Mouse (Mus musculus): ENCODE results near the gene Olfr294. TPM values are rescaled to one million over a fixed set of nuclear protein-coding genes. Genes with fewer than 3 reads are reported as not detected.

Olfr294 gene
- polyA plus RNA-seq (2017; shearing (Covaris generic)), result not detected

DNA sequence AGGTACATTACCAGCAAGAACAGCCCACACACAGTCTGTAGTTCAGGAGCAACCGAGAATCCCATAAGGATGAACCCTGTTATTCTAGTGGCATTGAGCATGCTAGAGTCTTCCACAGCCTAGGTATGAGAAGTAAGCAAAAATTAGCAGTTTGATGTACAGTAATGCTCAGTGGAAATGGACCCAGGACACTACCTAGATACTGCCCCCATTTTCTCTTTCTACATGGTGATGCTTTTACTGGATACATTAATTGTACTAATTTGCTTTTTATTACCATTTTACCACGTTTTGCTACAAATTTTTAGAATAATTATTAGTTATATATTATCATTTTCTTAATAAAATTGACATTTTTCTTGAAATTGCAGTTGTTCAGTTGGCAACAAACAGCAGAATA lies at the start of gene Olfr294:
TSS of gene Olfr294 (minus strand) at position 101 of the 400 bp plus-strand sequence.

GRCm38 (mm10) chr7:86648761-86649160 lies 32.3 kb upstream of the Olfr294 start, which contains the start of gene Olfr293:
Olfr293 (plus strand) TSS chr7:86649061.

DNA sequence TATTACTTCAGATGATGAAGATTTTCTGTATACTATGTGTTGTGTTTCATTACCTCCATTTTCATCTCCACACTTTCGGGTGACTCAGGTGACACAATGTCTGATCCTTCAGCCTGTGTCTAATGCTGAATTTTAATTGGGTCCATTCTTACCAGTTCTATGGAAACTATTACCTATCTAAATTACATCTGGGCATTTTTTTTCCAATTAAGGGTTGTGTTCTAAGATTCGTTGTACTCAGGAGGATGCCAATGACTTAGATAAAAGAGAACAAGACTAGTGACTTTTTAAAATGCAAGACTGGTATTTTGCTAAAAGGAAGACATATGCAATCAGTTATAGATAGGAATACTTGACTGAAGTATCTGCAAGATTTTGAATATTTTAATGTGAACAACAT lies 32.9 kb downstream of the Olfr294 start, which contains the start of gene Olfr295:
TSS of gene Olfr295 (plus strand) at position 301 of the 400 bp plus-strand sequence.

Other genes starting within 250 kb of the Olfr294 start
- gene Olfr305, start 249.7 kb downstream of the Olfr294 start, polyA plus RNA-seq (2017; shearing (Covaris generic)), result not detected
- gene Olfr304, start 230.0 kb downstream of the Olfr294 start, polyA plus RNA-seq (2017; shearing (Covaris generic)), result not detected
- not detected for gene Olfr303, start 218.9 kb downstream of the Olfr294 start, polyA plus RNA-seq (2017; shearing (Covaris generic))
- not detected for gene Olfr301, start 212.8 kb downstream of the Olfr294 start, polyA plus RNA-seq (2017; shearing (Covaris generic))
- not detected for gene Olfr299, start 156.7 kb downstream of the Olfr294 start, polyA plus RNA-seq (2017; shearing (Covaris generic))
- not detected for gene Olfr298, start 124.2 kb downstream of the Olfr294 start, polyA plus RNA-seq (2017; shearing (Covaris generic))
- gene Olfr297, start 96.7 kb downstream of the Olfr294 start, polyA plus RNA-seq (2017; shearing (Covaris generic)), result not detected
- gene Olfr295, start 32.8 kb downstream of the Olfr294 start, polyA plus RNA-seq (2017; shearing (Covaris generic)), result under 1 TPM in 1 of 2 experiments, not detected in 1; 0.04 TPM
- under 1 TPM in 1 of 2 experiments, not detected in 1; 0.16 TPM for gene Olfr293, start 32.4 kb upstream of the Olfr294 start, polyA plus RNA-seq (2017; shearing (Covaris generic))
- under 1 TPM in 1 of 2 experiments, not detected in 1; 0.16 TPM for gene Olfr292, start 71.7 kb upstream of the Olfr294 start, polyA plus RNA-seq (2017; shearing (Covaris generic))
- not detected for gene Folh1, start 159.3 kb upstream of the Olfr294 start, polyA plus RNA-seq (2017; shearing (Covaris generic))
- under 1 TPM; 0.06 to 0.14 TPM for gene Vmn2r77, start 178.4 kb upstream of the Olfr294 start, polyA plus RNA-seq (2017; shearing (Covaris generic))